Mouse (Mus musculus): ENCODE results near the gene Tstd3. TPM values are rescaled to one million over a fixed set of nuclear protein-coding genes. Genes with fewer than 3 reads are reported as not detected.

Tstd3 gene
- total and polyA plus RNA-seq, 3 experiments, result 11.7 to 18.5 TPM; not detected in 1

- Histone ChIP-seq H3K27ac (ENCODE audit: control insufficient read depth, low read depth, low read length) (no peak overlapping the region), H3K36me3 (ENCODE audit: control insufficient read depth in 1 of 2, insufficient read depth in 2 of 2, low read length in 2 of 2) (no peaks in the 10 kb centered on the region), H3K27me3 (ENCODE audit: control insufficient read depth in 1 of 2, insufficient read depth in 2 of 2, low read length in 2 of 2) (peaks cover 0 to 3% of the 10 kb centered on the region in 2 experiments; a peak in 1 of 4 replicates), H3K79me2 (ENCODE audit: control insufficient read depth, insufficient read depth, low read length, poor library complexity) (no peaks in the 10 kb centered on the region), H3K9ac (ENCODE audit: control insufficient read depth, low read depth, low read length, poor library complexity, severe bottlenecking) (no peak overlapping the region), H3K4me1 (ENCODE audit: control insufficient read depth in 1 of 2, insufficient read depth in 2 of 2, low read length in 2 of 2) (no peaks in the 10 kb centered on the region), H3K9me3 (replicated peaks; ENCODE audit: insufficient read depth, low read length) (no peaks in the 10 kb centered on the region), H3K4me3 (ENCODE audit: control insufficient read depth in 1 of 2, insufficient read depth in 1 of 2, low read depth in 2 of 2, low read length in 2 of 2) (no peak overlapping the region)
- TF ChIP-seq CHD2 (IDR thresholded peaks at IDR 0.05; ENCODE audit: low read length) (no peak), MXI1 (IDR thresholded peaks at IDR 0.05; ENCODE audit: low read depth, low read length) (peak; percentile 99), KAT2A (conservative IDR thresholded peaks at IDR 0.05; ENCODE audit: low read depth, low read length) (no peak), MAX (IDR thresholded peaks at IDR 0.05; ENCODE audit: low read length) (peak; percentile 79), SIN3A (IDR thresholded peaks at IDR 0.05; ENCODE audit: low read length) (peak; percentile 100)
- peak; percentile 94 for DNase-seq (ENCODE audit: low read depth, low spot score)
Measured at GRCm38 (mm10) chr4:21712147-21712546, 54.9 kb downstream of the Tstd3 start.

Other genes with a start within 250 kb of the Tstd3 start
- gene Prdm13, start 81.2 kb downstream of the Tstd3 start, total RNA-seq (2012; rRNA removed), result not detected in 2 replicates
- gene Prdm13, start 81.2 kb downstream of the Tstd3 start, polyA plus RNA-seq (2012; ENCODE audit: insufficient read depth in 1 of 2, insufficient read length in 2 of 2, low read depth in 1 of 2, low replicate concordance in 2 of 2, missing spikeins in 1 of 2), result not detected
- 16.0 and 20.0 TPM in 2 replicates for gene Ccnc, start 39.5 kb downstream of the Tstd3 start, total RNA-seq (2012; rRNA removed)
- 100 to 1,000 TPM in 1 of 2 experiments, 10 to 100 TPM in 1; 14.7 to 196 TPM for gene Ccnc, start 39.5 kb downstream of the Tstd3 start, polyA plus RNA-seq (2012; ENCODE audit: insufficient read depth in 1 of 2, insufficient read length in 2 of 2, low read depth in 1 of 2, low replicate concordance in 2 of 2, missing spikeins in 1 of 2)
- gene Usp45, start 56 bp downstream of the Tstd3 start, total RNA-seq (2012; rRNA removed), result 8.2 and 8.7 TPM in 2 replicates
- gene Usp45, start 56 bp downstream of the Tstd3 start, polyA plus RNA-seq (2012; ENCODE audit: insufficient read depth in 1 of 2, insufficient read length in 2 of 2, low read depth in 1 of 2, low replicate concordance in 2 of 2, missing spikeins in 1 of 2), result 1 to 10 TPM in 1 of 2 experiments, not detected in 1; 6.4 TPM
- gene Pnisr, start 80.4 kb upstream of the Tstd3 start, total RNA-seq (2012; rRNA removed), result 31.7 and 33.6 TPM in 2 replicates
- gene Pnisr, start 80.4 kb upstream of the Tstd3 start, polyA plus RNA-seq (2012; ENCODE audit: insufficient read depth in 1 of 2, insufficient read length in 2 of 2, low read depth in 1 of 2, low replicate concordance in 2 of 2, missing spikeins in 1 of 2), result 10 to 100 TPM in 1 of 2 experiments, not detected in 1; 99.0 TPM
- gene Coq3, start 112.5 kb upstream of the Tstd3 start, total RNA-seq (2012; rRNA removed), result 11.2 and 12.7 TPM in 2 replicates
- gene Coq3, start 112.5 kb upstream of the Tstd3 start, polyA plus RNA-seq (2012; ENCODE audit: insufficient read depth in 1 of 2, insufficient read length in 2 of 2, low read depth in 1 of 2, low replicate concordance in 2 of 2, missing spikeins in 1 of 2), result 10 to 100 TPM in 1 of 2 experiments, not detected in 1; 15.1 TPM
- not detected in 2 replicates for gene Faxc, start 164.1 kb upstream of the Tstd3 start, total RNA-seq (2012; rRNA removed)
- not detected for gene Faxc, start 164.1 kb upstream of the Tstd3 start, polyA plus RNA-seq (2012; ENCODE audit: insufficient read depth in 1 of 2, insufficient read length in 2 of 2, low read depth in 1 of 2, low replicate concordance in 2 of 2, missing spikeins in 1 of 2)

Data from MEL (cell line).